Mouse (Mus musculus) small intestine, adult 2 months (tissue): ENCODE results near the gene Robo1. TPM values are rescaled to one million over a fixed set of nuclear protein-coding genes. Genes with fewer than 3 reads are reported as not detected.

Experiments used
- H3K27ac ChIP-seq: fragments of 200-500 bp; 2 replicates; pipeline ENCODE4 v1.5.1; 2012; ENCODE audit warnings: low read depth, low read length, control low read depth, inconsistent platforms; ENCODE audit not compliant: insufficient read depth
- H3K27me3 ChIP-seq: fragments of 200-500 bp; 2 replicates; pipeline ENCODE4 v1.6.1; 2012; ENCODE audit warnings: mild to moderate bottlenecking, moderate library complexity, low read length, inconsistent platforms; ENCODE audit not compliant: control insufficient read depth, insufficient read depth
- H3K36me3 ChIP-seq: fragments of 200-500 bp; 2 replicates; pipeline ENCODE4 v1.6.1; 2012; ENCODE audit warnings: mild to moderate bottlenecking, low read length, control low read depth, inconsistent platforms; ENCODE audit not compliant: control insufficient read depth, insufficient read depth
- H3K4me1 ChIP-seq: fragments of 200-500 bp; 2 replicates; pipeline ENCODE4 v1.6.1; 2012; ENCODE audit warnings: low read length, inconsistent platforms, mixed read lengths; ENCODE audit not compliant: control insufficient read depth, insufficient read depth, insufficient read length
- H3K4me3 ChIP-seq: fragments of 200-500 bp; 2 replicates; pipeline ENCODE4 v1.5.1; 2012; ENCODE audit warnings: low read depth, mild to moderate bottlenecking, control low read depth, inconsistent platforms, low read length, moderate library complexity
- CTCF ChIP-seq: fragments of 200-500 bp; IDR thresholded peaks from 2 replicates; pipeline ENCODE4 v1.5.1; 2012; ENCODE audit warnings: low read depth, mild to moderate bottlenecking, control low read depth, inconsistent platforms, low read length, moderate library complexity, mixed read lengths; ENCODE audit not compliant: insufficient replicate concordance, insufficient read length; ENCODE audit errors: extremely low read depth
- POLR2A ChIP-seq: fragments of 200-500 bp; IDR thresholded peaks from 2 replicates; pipeline ENCODE4 v1.6.1; 2012; ENCODE audit warnings: low read depth, mild to moderate bottlenecking, control low read depth, inconsistent platforms, low read length, moderate library complexity
- WGBS: fragments of 180-500 bp; shearing (Covaris S2); methylation state at CpG from one replicate; pipeline ENCODE4 v1.1.7; 2018; 5-methylcytosine and 5-hydroxymethylcytosine counted together
- polyA plus RNA-seq: library from polyadenylated mRNA; depleted of rRNA; stranded (reverse); fragments of >200 nt; gene quantifications from 2 replicates; pipeline ENCODE4 v1.2.3, GENCODE M21; 2012

The Robo1 gene
- polyA plus RNA-seq, 1 experiment: 0.81 TPM

GRCm38 (mm10) chr16:72639332-72639940 lies 331.3 kb downstream of the Robo1 start:
- Histone ChIP-seq H3K27ac (no peak overlapping the region), H3K36me3 (no peaks in the 10 kb centered on the region), H3K4me3 (no peak overlapping the region), H3K4me1 (no peaks in the 10 kb centered on the region), H3K27me3 (no peaks in the 10 kb centered on the region)
- WGBS: 77% methylated on average over 8 of the region's 8 CpGs
- TF ChIP-seq POLR2A (no peak), CTCF (no peak)

- Histone ChIP-seq H3K27me3 (no peaks in the 10 kb centered on the region), H3K27ac (no peak overlapping the region), H3K36me3 (no peaks in the 10 kb centered on the region), H3K4me1 (no peaks in the 10 kb centered on the region), H3K4me3 (no peak overlapping the region)
- 39% methylated on average over 9 of the region's 9 CpGs for WGBS
- no peak for TF ChIP-seq POLR2A
- TF ChIP-seq CTCF: no peak
Measured at GRCm38 (mm10) chr16:72640932-72641811, 333.1 kb downstream of the Robo1 start.

- no peak for TF ChIP-seq CTCF
- TF ChIP-seq POLR2A: no peak
- no peaks in the 10 kb centered on the region for H3K27me3 ChIP-seq
- no peak overlapping the region for H3K27ac ChIP-seq
- H3K36me3 ChIP-seq: no peaks in the 10 kb centered on the region
- no peak overlapping the region for H3K4me3 ChIP-seq
- WGBS: 26% methylated on average over 8 of the region's 8 CpGs
- no peaks in the 10 kb centered on the region for H3K4me1 ChIP-seq
Measured at GRCm38 (mm10) chr16:72645890-72646289, 337.8 kb downstream of the Robo1 start.

GRCm38 (mm10) chr16:72649314-72649713 lies 341.2 kb downstream of the Robo1 start:
- no peak overlapping the region for H3K27ac ChIP-seq
- WGBS: 42% methylated on average over 4 of the region's 4 CpGs
- peak; percentile 15; the same call in 1 of the 2 replicates for TF ChIP-seq CTCF
- no peak for TF ChIP-seq POLR2A
- no peaks in the 10 kb centered on the region for H3K4me1 ChIP-seq
- no peak overlapping the region for H3K4me3 ChIP-seq
- H3K27me3 ChIP-seq: no peaks in the 10 kb centered on the region
- H3K36me3 ChIP-seq: no peaks in the 10 kb centered on the region

- TF ChIP-seq POLR2A (no peak), CTCF (no peak)
- Histone ChIP-seq H3K27me3 (no peaks in the 10 kb centered on the region), H3K4me1 (no peaks in the 10 kb centered on the region), H3K27ac (no peak overlapping the region), H3K4me3 (no peak overlapping the region), H3K36me3 (no peaks in the 10 kb centered on the region)
- WGBS: 80% methylated on average over 9 of the region's 9 CpGs
Measured at GRCm38 (mm10) chr16:72655411-72655810, 347.3 kb downstream of the Robo1 start.

- no peaks in the 10 kb centered on the region for H3K27me3 ChIP-seq
- H3K4me3 ChIP-seq: peak overlapping the region; percentile 60
- peak overlapping the region; percentile 46; the same call in 1 of the 2 replicates for H3K27ac ChIP-seq
- TF ChIP-seq POLR2A: no peak
- TF ChIP-seq CTCF: no peak
- 1% methylated on average over 26 of the region's 26 CpGs for WGBS
- no peaks in the 10 kb centered on the region for H3K4me1 ChIP-seq
- no peaks in the 10 kb centered on the region for H3K36me3 ChIP-seq
Measured at GRCm38 (mm10) chr16:72662837-72663350, 354.8 kb downstream of the Robo1 start.
